Mouse (Mus musculus) left cerebral cortex, adult 2 months (tissue): ENCODE measurements at regions not wholly inside any gene's neighbourhood (a gene's known extent, or its start where the extent isn't known, plus 50 kb on each side); places are given as distances from the start of the nearest gene placed in this dataset.

Experiments
- DNase-seq, 2 experiments: peaks; one replicate each; pipeline ENCODE4 v3.0.0; 2021 to 2022; ENCODE audit warnings: low spot score in 2 of 2, mixed read lengths in 1 of 2; ENCODE audit errors: extremely low spot score in 1 of 2
- H3K27ac ChIP-seq: fragments of 200-600 bp; 2 replicates; pipeline ENCODE4 v1.8.1; 2022
- H3K4me3 ChIP-seq: fragments of 200-600 bp; 2 replicates; pipeline ENCODE4 v1.8.1; 2022
- CTCF ChIP-seq: fragments of 200-600 bp; IDR thresholded peaks from 2 replicates; pipeline ENCODE4 v1.8.1; 2022; ENCODE audit warnings: antibody characterized with exemption, mild to moderate bottlenecking, moderate library complexity
- intact Hi-C: fragments of 180-260 bp; cut with DNase I; formaldehyde crosslinking; loops from one replicate; pipeline ENCODE4 v1.15.1; 2025

- no peak for TF ChIP-seq CTCF
- DNase-seq = no peak
- Histone ChIP-seq H3K4me3 (no peak overlapping the region), H3K27ac (peak overlapping the region; percentile 3; the same call in 1 of the 2 replicates)
- intact Hi-C loops = loop anchor here (5.0 kb wide), 1 partner anchor 465 kb away; no protein-coding TSS in a partner anchor
Observed at GRCm38 (mm10) chr3:23127134-23127533, 1050.7 kb downstream of the Tbl1xr1 start.

- TF ChIP-seq CTCF = no peak
- intact Hi-C loops = loop anchor here (10.0 kb wide), 1 partner anchor 479 kb away; no protein-coding TSS in a partner anchor
- H3K4me3 ChIP-seq = no peak overlapping the region
Observed at GRCm38 (mm10) chr3:23135551-23135950, 1059.1 kb downstream of the Tbl1xr1 start.

DNA sequence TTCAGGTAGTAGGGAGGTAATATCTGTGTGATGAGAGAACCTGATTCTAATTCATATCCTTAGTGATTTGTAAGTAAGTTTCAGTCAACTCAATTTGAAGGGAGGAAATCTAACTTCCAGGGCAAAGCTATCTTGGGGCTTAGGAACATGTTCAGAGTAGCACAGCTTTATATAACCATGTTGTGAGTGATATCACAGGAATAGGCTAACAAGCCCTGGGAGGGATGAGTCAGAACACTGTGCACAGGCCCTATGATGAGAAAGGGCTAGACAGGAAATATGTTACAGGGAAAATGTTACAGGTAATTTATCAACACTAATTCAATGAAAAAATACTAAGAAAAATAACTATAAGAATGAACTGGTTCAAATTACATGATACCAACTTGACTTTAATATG is 1062.5 kb downstream of the Tbl1xr1 start:
- Histone ChIP-seq H3K4me3 (no peak overlapping the region), H3K27ac (no peak overlapping the region)
- TF ChIP-seq CTCF = no peak
- no peak for DNase-seq
- intact Hi-C loops = loop anchor here (10.0 kb wide), 1 partner anchor 476 kb away; no protein-coding TSS in a partner anchor

More at GRCm38 (mm10) chr3:23135551-23135950, 1059.1 kb downstream of the Tbl1xr1 start:
- DNase-seq = no peak
- no peak overlapping the region for H3K27ac ChIP-seq

DNA sequence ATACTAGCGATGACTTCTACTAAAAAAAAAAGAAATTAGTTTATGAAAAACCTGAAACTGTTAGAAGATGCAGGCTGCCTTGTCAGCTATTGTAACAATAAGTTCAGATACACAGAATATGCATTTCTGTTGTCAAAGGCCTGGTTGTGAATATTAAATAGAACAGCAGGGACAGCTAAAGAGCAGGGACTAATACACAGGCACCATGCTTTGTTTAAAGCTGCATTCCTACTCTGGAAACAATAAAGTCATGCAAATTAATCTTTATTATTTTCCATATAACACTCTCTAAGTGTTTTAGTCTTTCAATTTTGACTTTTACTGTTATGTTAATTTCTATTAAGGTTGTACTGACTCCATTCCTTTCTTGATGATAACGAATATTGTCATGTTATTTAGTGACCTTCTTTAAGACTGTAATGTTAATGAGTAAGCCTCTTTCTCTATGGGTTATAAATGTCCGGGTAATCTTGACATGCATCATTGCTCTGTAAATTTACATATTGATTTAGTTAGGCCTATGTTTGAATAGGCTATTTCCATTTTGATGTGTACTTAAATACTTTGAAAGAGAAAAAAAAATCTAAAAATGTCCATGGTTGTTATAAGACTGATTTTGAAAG is 1088.5 kb downstream of the Tbl1xr1 start:
- Histone ChIP-seq H3K4me3 (no peak overlapping the region), H3K27ac (no peak overlapping the region)
- no peak for DNase-seq
- no peak for TF ChIP-seq CTCF
- intact Hi-C loops = no loop called here

DNA sequence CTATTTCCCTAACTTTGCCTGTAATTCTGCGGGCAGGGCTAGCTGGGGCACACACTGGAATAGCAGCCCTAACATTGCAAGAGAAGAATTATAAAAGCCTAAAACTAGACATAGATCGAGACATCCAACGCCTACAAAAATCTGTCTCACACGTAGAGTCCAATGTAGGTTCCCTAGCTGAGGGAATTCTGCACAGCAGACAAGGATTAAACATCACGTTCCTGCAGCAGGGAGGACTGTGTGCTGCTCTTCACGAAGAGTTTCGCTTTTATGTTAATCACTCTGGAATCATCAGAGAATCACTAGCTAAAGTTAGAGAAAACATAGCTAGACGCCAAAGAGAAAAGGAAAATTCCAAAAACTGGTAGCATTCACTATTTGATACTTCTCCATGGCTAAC is 1106.9 kb downstream of the Tbl1xr1 start:
- intact Hi-C loops = no loop called here
- no peak for DNase-seq
- no peak overlapping the region for H3K27ac ChIP-seq
- TF ChIP-seq CTCF = no peak
- H3K4me3 ChIP-seq = no peak overlapping the region

GRCm38 (mm10) chr3:23188479-23188878 is 1112.0 kb downstream of the Tbl1xr1 start:
- intact Hi-C loops = no loop called here

DNA sequence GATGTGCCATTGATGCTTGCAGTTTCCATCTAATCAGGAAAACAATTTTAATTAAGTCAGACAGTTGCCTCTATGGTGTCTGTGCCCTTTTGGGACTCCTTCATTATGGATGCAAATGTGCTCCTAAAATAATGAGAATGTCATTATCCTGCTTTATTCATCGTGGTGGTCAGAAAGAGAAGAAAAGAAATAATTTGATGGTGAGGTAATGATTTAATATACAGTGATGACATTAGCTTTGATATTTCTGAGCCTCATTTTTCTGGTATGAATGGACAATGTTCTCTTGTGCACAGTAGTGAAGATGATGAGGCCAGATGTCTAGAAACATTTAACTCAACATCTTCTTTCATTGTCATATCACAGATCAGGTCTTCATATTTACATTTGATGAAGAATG is 1123.6 kb downstream of the Tbl1xr1 start:
- intact Hi-C loops = no loop called here

More at GRCm38 (mm10) chr3:23188479-23188878, 1112.0 kb downstream of the Tbl1xr1 start:
- TF ChIP-seq CTCF = no peak
- no peak for DNase-seq
- no peak overlapping the region for H3K4me3 ChIP-seq
- no peak overlapping the region for H3K27ac ChIP-seq

DNA sequence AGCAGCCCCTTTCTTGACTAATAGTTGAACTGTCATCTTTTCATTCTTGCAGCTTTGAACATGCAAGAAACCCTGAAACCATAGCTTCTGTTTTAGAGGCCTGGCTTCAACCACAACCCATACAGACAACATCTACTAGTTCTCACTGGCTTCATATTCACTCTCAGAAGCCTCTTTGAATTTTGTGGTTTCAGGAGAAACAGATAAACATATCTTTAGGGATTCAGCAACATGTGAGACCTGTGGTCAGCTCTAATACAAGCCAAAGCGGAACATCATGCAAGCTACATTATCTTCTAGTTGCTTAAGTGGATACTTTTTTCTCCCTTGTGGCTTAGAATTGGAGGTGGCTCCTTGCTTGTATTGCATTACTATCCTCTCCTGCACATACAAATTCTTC is 1138.0 kb downstream of the Tbl1xr1 start:
- DNase-seq = no peak
- intact Hi-C loops = no loop called here
- TF ChIP-seq CTCF = no peak

More for the DNA sequence above, 1123.6 kb downstream of the Tbl1xr1 start:
- Histone ChIP-seq H3K27ac (no peak overlapping the region), H3K4me3 (no peak overlapping the region)
- no peak for DNase-seq
- TF ChIP-seq CTCF = no peak

GRCm38 (mm10) chr3:23216754-23217153 is 1140.3 kb downstream of the Tbl1xr1 start:
- Histone ChIP-seq H3K27ac (no peak overlapping the region), H3K4me3 (no peak overlapping the region)
- no peak for DNase-seq
- TF ChIP-seq CTCF = no peak
- intact Hi-C loops = no loop called here

More for the DNA sequence above, 1138.0 kb downstream of the Tbl1xr1 start:
- H3K4me3 ChIP-seq = no peak overlapping the region
- no peak overlapping the region for H3K27ac ChIP-seq

DNA sequence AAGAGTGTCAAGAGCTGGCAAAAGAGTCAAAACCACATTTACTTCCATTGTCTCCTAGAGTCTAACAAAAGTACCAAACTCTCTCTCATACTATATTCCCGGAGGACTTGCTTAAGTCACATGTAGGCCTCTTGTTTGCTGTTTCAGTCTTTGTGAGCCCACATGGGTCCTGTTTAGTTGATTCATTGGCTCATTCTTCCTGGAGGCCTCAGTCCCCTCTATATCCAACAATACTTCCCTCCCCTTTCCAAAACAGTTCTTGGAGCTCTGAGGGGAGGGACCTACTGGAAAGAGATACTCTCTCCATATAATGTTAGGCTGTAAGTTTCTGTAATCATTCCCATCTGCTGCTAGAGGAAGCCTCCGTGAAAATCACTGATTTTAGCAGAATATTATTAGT is 1171.8 kb downstream of the Tbl1xr1 start:
- Histone ChIP-seq H3K27ac (no peak overlapping the region), H3K4me3 (no peak overlapping the region)
- no peak for TF ChIP-seq CTCF
- intact Hi-C loops = no loop called here
- DNase-seq = no peak

DNA sequence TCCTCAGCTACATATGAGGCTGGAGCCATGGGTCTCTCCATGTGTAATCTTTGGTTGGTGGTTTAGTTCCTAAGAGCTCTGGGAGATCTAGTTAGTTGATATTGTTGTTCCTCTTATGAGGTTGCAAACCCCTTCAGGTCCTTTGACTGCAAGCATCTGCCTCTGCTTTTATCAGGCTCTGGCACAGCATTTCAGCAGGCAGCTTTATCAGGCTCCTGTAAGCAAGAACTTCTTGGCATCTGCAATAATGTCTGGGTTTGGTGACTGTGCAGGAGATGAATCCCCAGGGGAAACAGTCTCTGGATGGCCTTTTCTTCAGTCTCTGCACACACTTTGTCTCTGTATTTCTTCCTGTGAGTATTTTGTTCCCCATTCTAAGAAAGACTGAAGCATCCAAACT is 1175.7 kb downstream of the Tbl1xr1 start:
- Histone ChIP-seq H3K27ac (no peak overlapping the region), H3K4me3 (no peak overlapping the region)
- intact Hi-C loops = no loop called here
- DNase-seq = no peak
- no peak for TF ChIP-seq CTCF

DNA sequence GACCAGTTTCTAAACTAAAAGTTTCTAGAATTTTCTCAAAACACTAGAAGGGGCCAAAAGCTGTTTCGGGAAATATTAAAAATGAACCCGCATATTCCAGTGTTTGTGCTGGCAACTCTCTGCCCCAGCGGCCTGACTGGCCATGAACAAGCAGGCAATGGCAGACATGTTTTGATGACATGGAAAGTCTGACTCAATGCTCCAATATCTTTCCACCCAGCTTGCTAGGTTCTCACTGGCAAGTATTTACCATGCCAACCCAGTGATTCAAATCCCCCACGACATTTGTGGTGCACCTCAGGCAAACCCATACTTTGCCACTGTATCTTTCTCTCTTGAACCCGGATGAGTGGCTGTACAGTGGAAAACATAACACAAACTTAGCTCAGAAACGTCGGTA is 1222.4 kb downstream of the Tbl1xr1 start:
- DNase-seq = no peak
- no peak overlapping the region for H3K4me3 ChIP-seq
- no peak for TF ChIP-seq CTCF
- intact Hi-C loops = no loop called here
- no peak overlapping the region for H3K27ac ChIP-seq

DNA sequence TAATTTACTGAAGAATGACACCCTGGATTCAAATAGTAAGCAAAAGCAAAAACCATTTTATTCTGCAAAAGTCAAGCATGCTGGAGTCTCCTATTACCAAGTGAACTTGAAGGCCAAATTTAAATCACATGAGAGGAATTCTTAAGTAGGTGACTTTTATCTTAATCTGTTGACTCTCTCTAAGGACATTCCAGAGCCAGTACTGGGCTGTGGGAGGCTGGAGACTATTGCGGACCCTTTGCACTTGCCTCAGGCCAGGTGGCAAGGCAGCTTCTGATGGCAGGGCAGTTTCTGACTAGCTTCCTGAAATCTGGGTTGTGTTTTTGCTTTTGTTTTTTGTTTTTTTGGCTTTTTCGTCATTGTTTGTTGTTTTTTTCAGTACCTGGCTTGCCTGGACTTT is 1257.8 kb downstream of the Tbl1xr1 start:
- TF ChIP-seq CTCF = no peak
- H3K27ac ChIP-seq = no peak overlapping the region
- DNase-seq = no peak
- no peak overlapping the region for H3K4me3 ChIP-seq
- intact Hi-C loops = no loop called here
